Mouse (Mus musculus): ENCODE results near the gene Noc4l.

The Noc4l gene

GRCm38 (mm10) chr5:110652719-110653648 is at the start of gene Noc4l, which contains the start of gene Ddx51:
Noc4l (minus strand) TSS chr5:110653417.
Ddx51 (plus strand) TSS chr5:110653451.
- in situ Hi-C loops (cut with MboI), result no loop called here

- in situ Hi-C loops (cut with MboI), result no loop called here
Measured at GRCm38 (mm10) chr5:110698617-110699016, 45.4 kb upstream of the Noc4l start.

GRCm38 (mm10) chr5:110682041-110682440 is 28.8 kb upstream of the Noc4l start:
- in situ Hi-C loops (cut with MboI), result no loop called here

- in situ Hi-C loops (cut with MboI), result no loop called here
Measured at GRCm38 (mm10) chr5:110665486-110666121, 12.4 kb upstream of the Noc4l start.

GRCm38 (mm10) chr5:110664750-110665269 is 11.6 kb upstream of the Noc4l start:
- in situ Hi-C loops (cut with MboI), result no loop called here

- in situ Hi-C loops (cut with MboI), result no loop called here
Measured at GRCm38 (mm10) chr5:110664041-110664440, 10.8 kb upstream of the Noc4l start.

GRCm38 (mm10) chr5:110659682-110660081 is 6.5 kb upstream of the Noc4l start:
- in situ Hi-C loops (cut with MboI), result no loop called here

GRCm38 (mm10) chr5:110653686-110654085 is 469 bp upstream of the Noc4l start:
- in situ Hi-C loops (cut with MboI), result no loop called here

GRCm38 (mm10) chr5:110646377-110646776 is 6.8 kb downstream of the Noc4l start:
- in situ Hi-C loops (cut with MboI), result loop anchor here (10.0 kb wide), 1 partner anchor 282 kb away; no protein-coding TSS in a partner anchor

GRCm38 (mm10) chr5:110639459-110639858 is 13.8 kb downstream of the Noc4l start:
- in situ Hi-C loops (cut with MboI), result no loop called here

GRCm38 (mm10) chr5:110638306-110639074 is 14.7 kb downstream of the Noc4l start:
- in situ Hi-C loops (cut with MboI), result no loop called here

GRCm38 (mm10) chr5:110635951-110636707 is 17.1 kb downstream of the Noc4l start:
- in situ Hi-C loops (cut with MboI), result no loop called here

GRCm38 (mm10) chr5:110629525-110630120 is 23.6 kb downstream of the Noc4l start:
- in situ Hi-C loops (cut with MboI), result no loop called here

- in situ Hi-C loops (cut with MboI), result no loop called here
Measured at GRCm38 (mm10) chr5:110628156-110628555, 25.1 kb downstream of the Noc4l start.

GRCm38 (mm10) chr5:110627351-110627750 is 25.9 kb downstream of the Noc4l start:
- in situ Hi-C loops (cut with MboI), result no loop called here

GRCm38 (mm10) chr5:110624319-110624718 is 28.9 kb downstream of the Noc4l start:
- in situ Hi-C loops (cut with MboI), result no loop called here

- in situ Hi-C loops (cut with MboI), result no loop called here
Measured at GRCm38 (mm10) chr5:110619226-110619625, 34.0 kb downstream of the Noc4l start.

- in situ Hi-C loops (cut with MboI), result no loop called here
Measured at GRCm38 (mm10) chr5:110611435-110612158, 41.6 kb downstream of the Noc4l start.

- in situ Hi-C loops (cut with MboI), result no loop called here
Measured at GRCm38 (mm10) chr5:110610484-110610883, 42.7 kb downstream of the Noc4l start.

GRCm38 (mm10) chr5:110609868-110610267 is 43.3 kb downstream of the Noc4l start:
- in situ Hi-C loops (cut with MboI), result no loop called here
